Mouse (Mus musculus) MEL (cell line): ENCODE measurements around the gene Rab23.

ENCODE experiments used
- CTCF ChIP-seq, 3 experiments: IDR thresholded peaks in 2 of 3; conservative IDR thresholded peaks in 1 of 3; 2 replicates each; pipeline ENCODE4 v1.5.1; 2011 to 2012; ENCODE audit warnings: low read length in 3 of 3, low read depth in 2 of 3, mild to moderate bottlenecking in 2 of 3, improper control_type of control experiment in 1 of 3, inconsistent platforms in 1 of 3, mixed read lengths in 1 of 3, moderate library complexity in 1 of 3; ENCODE audit not compliant: control insufficient read depth in 1 of 3, insufficient read depth in 1 of 3, poor library complexity in 1 of 3, severe bottlenecking in 1 of 3
- GATA1 ChIP-seq: IDR thresholded peaks from 2 replicates; pipeline ENCODE4 v1.6.1; 2011; ENCODE audit warnings: low read depth, low read length, improper control_type of control experiment
- MAX ChIP-seq: IDR thresholded peaks from 2 replicates; pipeline ENCODE4 v1.6.1; 2011; ENCODE audit warnings: low read length, improper control_type of control experiment
- POLR2A ChIP-seq, 2 experiments: IDR thresholded peaks; 2 replicates each; pipeline ENCODE4 v1.6.1; 2011 to 2012; ENCODE audit warnings: low read length in 2 of 2, mild to moderate bottlenecking in 2 of 2, control low read depth in 1 of 2, improper control_type of control experiment in 1 of 2, low read depth in 1 of 2, moderate library complexity in 1 of 2; ENCODE audit not compliant: control insufficient read depth in 1 of 2, insufficient read depth in 1 of 2, poor library complexity in 1 of 2
- TAL1 ChIP-seq: IDR thresholded peaks from 2 replicates; pipeline ENCODE4 v1.6.1; 2012; ENCODE audit warnings: mild to moderate bottlenecking, inconsistent platforms, low read length, moderate library complexity, mixed read lengths
- ZC3H11A ChIP-seq: IDR thresholded peaks from 2 replicates; pipeline ENCODE4 v1.6.1; 2012; ENCODE audit warnings: low read depth, mild to moderate bottlenecking, inconsistent platforms, low read length, improper control_type of control experiment

DNA sequence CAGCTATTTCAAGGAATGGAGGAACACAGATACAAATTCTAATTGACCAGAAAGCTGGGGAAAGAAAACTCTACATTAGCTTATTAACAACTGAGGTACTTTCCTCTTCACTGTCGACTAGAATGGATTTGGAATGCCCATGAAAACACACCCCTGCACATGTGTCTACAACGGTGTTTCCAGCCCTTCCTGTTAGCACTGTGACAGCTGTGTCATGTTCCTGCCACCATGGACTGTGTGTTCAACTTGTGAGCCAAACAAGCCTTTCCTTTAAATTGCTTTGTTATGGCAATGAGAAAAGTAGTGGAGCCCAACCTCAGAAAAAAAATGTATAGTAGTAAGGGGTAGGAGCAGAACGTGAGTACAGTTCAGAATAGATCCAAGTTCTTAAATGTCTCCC is 68.8 kb downstream of the Rab23 start:
- TF ChIP-seq CTCF (IDR thresholded peaks at IDR 0.05 in 2 of 3, conservative IDR thresholded peaks at IDR 0.05 in 1 of 3; ENCODE audit: control insufficient read depth in 1 of 3, insufficient read depth in 1 of 3, low read depth in 2 of 3, low read length in 3 of 3, poor library complexity in 1 of 3, severe bottlenecking in 1 of 3) = no peak
- TF ChIP-seq GATA1 = no peak
- no peak for TF ChIP-seq MAX
- no peak for TF ChIP-seq ZC3H11A
- no peak for TF ChIP-seq POLR2A (IDR thresholded peaks at IDR 0.05; ENCODE audit: control insufficient read depth in 1 of 2, insufficient read depth in 1 of 2, low read depth in 1 of 2, low read length in 2 of 2, poor library complexity in 1 of 2)
- TF ChIP-seq TAL1 = no peak
